Mouse (Mus musculus) ES-E14 (cell line): ENCODE results near the gene Exoc3l.

Source experiments
- CHD2 ChIP-seq: IDR thresholded peaks from 2 replicates; pipeline ENCODE4 v1.6.1; 2014; ENCODE audit warnings: mild to moderate bottlenecking, low read depth, low read length, inconsistent platforms
- ZC3H11A ChIP-seq: IDR thresholded peaks from 2 replicates; pipeline ENCODE4 v1.6.1; 2012; ENCODE audit warnings: low read depth, mild to moderate bottlenecking, inconsistent platforms, low read length, borderline replicate concordance
- ZNF384 ChIP-seq: IDR thresholded peaks from 2 replicates; pipeline ENCODE4 v1.6.1; 2012; ENCODE audit warnings: low read depth, low read length, inconsistent platforms

- no peak for TF ChIP-seq CHD2
- no peak for TF ChIP-seq ZNF384
- no peak for TF ChIP-seq ZC3H11A
Measured at GRCm38 (mm10) chr8:105332523-105332922, 36.6 kb upstream of the Exoc3l start.
